Mouse (Mus musculus): ENCODE results near the gene Ssx2ip. TPM values are rescaled to one million over a fixed set of nuclear protein-coding genes. Genes with fewer than 3 reads are reported as not detected.

Ssx2ip gene
- total and polyA plus RNA-seq, 2 experiments from 2014 or later: 23.5 to 23.6 TPM

- H3K4me1 ChIP-seq (ENCODE audit: insufficient read depth, low read length): no peaks in the 10 kb centered on the region
- no peaks in the 10 kb centered on the region for H3K27me3 ChIP-seq (ENCODE audit: insufficient read depth, low read length)
- no peaks in the 10 kb centered on the region for H3K36me3 ChIP-seq (ENCODE audit: insufficient read depth, low read length)
- no peak overlapping the region for H3K9ac ChIP-seq (replicated peaks; ENCODE audit: low read length)
- H3K4me3 ChIP-seq (ENCODE audit: low read length): no peak overlapping the region
- no peak overlapping the region for H3K4me2 ChIP-seq (ENCODE audit: low read depth, low read length)
- no peak for TF ChIP-seq CTCF (IDR thresholded peaks at IDR 0.05; ENCODE audit: low read depth)
- ATAC-seq (no peak), DNase-seq (ENCODE audit: low spot score) (no peak)
- H3K9me3 ChIP-seq (ENCODE audit: low read length): no peaks in the 10 kb centered on the region
- WGBS: 78% methylated on average over 2 of the region's 2 CpGs
- H3K27ac ChIP-seq: no peak overlapping the region
Observed at GRCm38 (mm10) chr3:146380874-146381273, 23.6 kb upstream of the Ssx2ip start.

- H3K4me3 ChIP-seq (ENCODE audit: low read length): no peak overlapping the region
- DNase-seq (ENCODE audit: low spot score) (no peak), ATAC-seq (no peak)
- H3K27me3 ChIP-seq (ENCODE audit: insufficient read depth, low read length): no peaks in the 10 kb centered on the region
- 90% methylated on average over 9 of the region's 9 CpGs for WGBS
- no peak overlapping the region for H3K9ac ChIP-seq (replicated peaks; ENCODE audit: low read length)
- no peaks in the 10 kb centered on the region for H3K36me3 ChIP-seq (ENCODE audit: insufficient read depth, low read length)
- no peak overlapping the region for H3K27ac ChIP-seq
- no peaks in the 10 kb centered on the region for H3K4me1 ChIP-seq (ENCODE audit: insufficient read depth, low read length)
- H3K9me3 ChIP-seq (ENCODE audit: low read length): no peaks in the 10 kb centered on the region
- no peak for TF ChIP-seq CTCF (IDR thresholded peaks at IDR 0.05; ENCODE audit: low read depth)
- no peak overlapping the region for H3K4me2 ChIP-seq (ENCODE audit: low read depth, low read length)
Observed at GRCm38 (mm10) chr3:146381471-146381870, 23.0 kb upstream of the Ssx2ip start.

- Histone ChIP-seq H3K4me3 (ENCODE audit: low read length) (no peak overlapping the region), H3K9ac (replicated peaks; ENCODE audit: low read length) (no peak overlapping the region), H3K9me3 (ENCODE audit: low read length) (no peaks in the 10 kb centered on the region), H3K36me3 (ENCODE audit: insufficient read depth, low read length) (no peaks in the 10 kb centered on the region), H3K4me1 (ENCODE audit: insufficient read depth, low read length) (no peaks in the 10 kb centered on the region), H3K27me3 (ENCODE audit: insufficient read depth, low read length) (no peaks in the 10 kb centered on the region), H3K4me2 (ENCODE audit: low read depth, low read length) (no peak overlapping the region), H3K27ac (no peak overlapping the region)
- 73% methylated on average over 3 of the region's 3 CpGs for WGBS
- no peak for ATAC-seq
- no peak for DNase-seq (ENCODE audit: low spot score)
- TF ChIP-seq CTCF (IDR thresholded peaks at IDR 0.05; ENCODE audit: low read depth): no peak
Observed at GRCm38 (mm10) chr3:146386800-146387199, 17.6 kb upstream of the Ssx2ip start.

DNA sequence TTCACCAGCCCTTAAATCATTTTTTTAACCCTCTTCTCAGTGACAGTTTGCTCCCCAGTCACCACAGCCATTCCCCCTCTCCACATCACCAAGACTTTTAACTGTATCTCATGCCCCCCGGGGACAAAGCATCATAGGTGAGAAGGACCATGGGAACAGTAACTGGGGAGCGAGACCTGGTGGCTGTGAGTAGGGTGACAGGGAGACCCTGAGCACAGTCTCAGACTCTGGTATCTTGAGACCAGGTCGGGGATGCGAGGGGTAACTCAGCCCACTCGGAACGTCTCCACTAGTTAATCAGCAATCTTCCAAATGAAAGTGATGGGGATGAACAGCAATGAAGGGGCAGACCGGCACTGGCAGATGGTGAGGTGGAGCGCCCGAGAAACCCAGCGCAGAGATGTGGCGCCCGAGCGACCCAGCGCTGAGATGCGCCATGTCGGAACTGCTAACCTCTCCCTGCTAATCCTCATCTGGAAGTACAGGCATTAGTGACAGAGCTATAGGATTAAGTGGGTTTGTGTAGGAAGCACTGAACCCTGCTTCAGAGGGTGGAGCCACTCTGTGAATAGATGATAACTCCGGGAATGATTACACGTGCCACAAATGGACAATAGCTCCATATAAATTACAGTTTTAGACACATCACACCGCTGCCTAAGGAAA lies 11.7 kb upstream of the Ssx2ip start:
- TF ChIP-seq CTCF (IDR thresholded peaks at IDR 0.05; ENCODE audit: low read depth): no peak
- Histone ChIP-seq H3K27me3 (ENCODE audit: insufficient read depth, low read length) (no peaks in the 10 kb centered on the region), H3K9ac (replicated peaks; ENCODE audit: low read length) (no peak overlapping the region), H3K27ac (no peak overlapping the region), H3K36me3 (ENCODE audit: insufficient read depth, low read length) (no peaks in the 10 kb centered on the region), H3K4me3 (ENCODE audit: low read length) (no peak overlapping the region), H3K4me2 (ENCODE audit: low read depth, low read length) (0 out of 2 replicates have a peak overlapping the region, but pooled peaks have one; percentile 16), H3K9me3 (ENCODE audit: low read length) (no peaks in the 10 kb centered on the region), H3K4me1 (ENCODE audit: insufficient read depth, low read length) (no peaks in the 10 kb centered on the region)
- ATAC-seq: no peak
- no peak for DNase-seq (ENCODE audit: low spot score)
- WGBS: 68% methylated on average over 19 of the region's 19 CpGs

- Histone ChIP-seq H3K27me3 (ENCODE audit: insufficient read depth, low read length) (no peaks in the 10 kb centered on the region), H3K4me1 (ENCODE audit: insufficient read depth, low read length) (no peaks in the 10 kb centered on the region), H3K4me2 (ENCODE audit: low read depth, low read length) (0 out of 2 replicates have a peak overlapping the region, but pooled peaks have one; percentile 16), H3K27ac (no peak overlapping the region), H3K36me3 (ENCODE audit: insufficient read depth, low read length) (no peaks in the 10 kb centered on the region), H3K9me3 (ENCODE audit: low read length) (no peaks in the 10 kb centered on the region), H3K9ac (replicated peaks; ENCODE audit: low read length) (no peak overlapping the region), H3K4me3 (ENCODE audit: low read length) (no peak overlapping the region)
- ATAC-seq (no peak), DNase-seq (ENCODE audit: low spot score) (no peak)
- no peak for TF ChIP-seq CTCF (IDR thresholded peaks at IDR 0.05; ENCODE audit: low read depth)
- WGBS: 32% methylated on average over 7 of the region's 7 CpGs
Observed at GRCm38 (mm10) chr3:146393641-146394100, 10.8 kb upstream of the Ssx2ip start.

GRCm38 (mm10) chr3:146396256-146396655 lies 8.2 kb upstream of the Ssx2ip start:
- Histone ChIP-seq H3K36me3 (ENCODE audit: insufficient read depth, low read length) (no peaks in the 10 kb centered on the region), H3K27ac (no peak overlapping the region), H3K27me3 (ENCODE audit: insufficient read depth, low read length) (no peaks in the 10 kb centered on the region), H3K4me1 (ENCODE audit: insufficient read depth, low read length) (no peaks in the 10 kb centered on the region), H3K9ac (replicated peaks; ENCODE audit: low read length) (no peak overlapping the region), H3K4me2 (ENCODE audit: low read depth, low read length) (no peak overlapping the region), H3K9me3 (ENCODE audit: low read length) (no peaks in the 10 kb centered on the region), H3K4me3 (ENCODE audit: low read length) (no peak overlapping the region)
- ATAC-seq: no peak
- 85% methylated on average over 6 of the region's 6 CpGs for WGBS
- no peak for DNase-seq (ENCODE audit: low spot score)
- TF ChIP-seq CTCF (IDR thresholded peaks at IDR 0.05; ENCODE audit: low read depth): no peak

GRCm38 (mm10) chr3:146396934-146397333 lies 7.5 kb upstream of the Ssx2ip start:
- Histone ChIP-seq H3K4me1 (ENCODE audit: insufficient read depth, low read length) (no peaks in the 10 kb centered on the region), H3K27me3 (ENCODE audit: insufficient read depth, low read length) (no peaks in the 10 kb centered on the region), H3K4me3 (ENCODE audit: low read length) (no peak overlapping the region), H3K4me2 (ENCODE audit: low read depth, low read length) (no peak overlapping the region), H3K27ac (no peak overlapping the region), H3K9ac (replicated peaks; ENCODE audit: low read length) (no peak overlapping the region), H3K9me3 (ENCODE audit: low read length) (no peaks in the 10 kb centered on the region), H3K36me3 (ENCODE audit: insufficient read depth, low read length) (no peaks in the 10 kb centered on the region)
- no peak for TF ChIP-seq CTCF (IDR thresholded peaks at IDR 0.05; ENCODE audit: low read depth)
- ATAC-seq (no peak), DNase-seq (ENCODE audit: low spot score) (no peak)
- WGBS: 95% methylated on average over 1 of the region's 1 CpGs

All from hindbrain, postnatal 0 days (tissue).